Mouse (Mus musculus): ENCODE data around the gene Nudt17. TPM values are rescaled to one million over a fixed set of nuclear protein-coding genes. Genes with fewer than 3 reads are reported as not detected.

Nudt17 gene
- polyA plus RNA-seq, 1 experiment from 2014 or later, result 6.9 TPM

DNA sequence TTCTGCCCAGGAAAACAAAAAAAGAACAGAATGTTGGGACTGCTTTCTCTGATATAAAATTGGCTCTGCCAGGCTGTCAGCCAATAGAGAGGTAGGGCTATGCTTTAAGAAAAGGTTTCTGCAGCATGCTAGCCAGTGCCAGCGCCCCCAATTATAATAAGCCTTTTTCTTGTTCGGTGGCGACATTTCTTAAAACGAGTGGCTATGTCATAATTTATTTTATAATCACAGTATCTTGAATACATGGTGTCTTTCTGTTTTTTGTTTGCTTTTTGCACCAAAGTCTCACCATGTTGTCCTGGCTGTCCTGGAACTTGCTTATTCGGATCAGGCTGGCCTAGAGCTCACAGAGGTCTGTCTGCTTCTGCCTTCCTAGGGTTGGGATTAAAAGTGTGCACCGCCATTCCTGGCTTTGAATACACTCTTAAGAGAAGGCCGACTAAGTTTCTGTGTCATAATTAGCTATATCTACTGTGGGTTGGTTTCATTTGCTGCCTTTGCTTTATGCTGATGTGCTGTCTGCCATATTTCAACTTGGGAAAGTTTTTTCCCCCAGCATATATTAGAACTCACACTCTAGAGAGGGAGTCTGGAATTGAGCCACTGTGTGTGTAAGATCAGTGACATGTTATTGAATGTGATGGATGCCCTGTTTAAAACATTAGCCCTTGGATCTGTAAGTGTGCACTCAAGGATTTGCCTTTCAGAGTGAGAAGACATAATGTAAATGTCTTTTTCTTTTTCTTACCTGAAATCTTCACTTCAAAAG lies 20.5 kb upstream of the Nudt17 start:
- Histone ChIP-seq H3K36me3 (peaks cover under 1% of the 10 kb centered on the region; the same call in 1 of the 2 replicates), H3K4me3 (peak overlapping the region; percentile 87), H3K27ac (replicated peaks) (peak overlapping the region; percentile 79), H3K9me3 (no peaks in the 10 kb centered on the region), H3K9ac (replicated peaks) (peak overlapping the region; percentile 73), H3K4me2 (replicated peaks) (peak overlapping the region; percentile 54), H3K27me3 (no peaks in the 10 kb centered on the region), H3K4me1 (peaks cover 28% of the 10 kb centered on the region)
- no peak for ATAC-seq (replicated peaks)
- 31% methylated on average over 7 of the region's 7 CpGs for WGBS

- ATAC-seq (replicated peaks), result peak; percentile 69
- peaks cover 28% of the 10 kb centered on the region for H3K4me1 ChIP-seq
- H3K27ac ChIP-seq (replicated peaks), result peak overlapping the region; percentile 79
- H3K4me2 ChIP-seq (replicated peaks), result peak overlapping the region; percentile 54
- no peaks in the 10 kb centered on the region for H3K9me3 ChIP-seq
- H3K4me3 ChIP-seq, result peak overlapping the region; percentile 87
- under 1% methylated on average over 42 of the region's 42 CpGs for WGBS
- H3K36me3 ChIP-seq, result peaks cover 3% of the 10 kb centered on the region; the same call in 1 of the 2 replicates
- no peaks in the 10 kb centered on the region for H3K27me3 ChIP-seq
- peak overlapping the region; percentile 73 for H3K9ac ChIP-seq (replicated peaks)
These were observed 19.7 kb upstream of the Nudt17 start for GRCm38 (mm10) chr3:96727828-96728633.

DNA sequence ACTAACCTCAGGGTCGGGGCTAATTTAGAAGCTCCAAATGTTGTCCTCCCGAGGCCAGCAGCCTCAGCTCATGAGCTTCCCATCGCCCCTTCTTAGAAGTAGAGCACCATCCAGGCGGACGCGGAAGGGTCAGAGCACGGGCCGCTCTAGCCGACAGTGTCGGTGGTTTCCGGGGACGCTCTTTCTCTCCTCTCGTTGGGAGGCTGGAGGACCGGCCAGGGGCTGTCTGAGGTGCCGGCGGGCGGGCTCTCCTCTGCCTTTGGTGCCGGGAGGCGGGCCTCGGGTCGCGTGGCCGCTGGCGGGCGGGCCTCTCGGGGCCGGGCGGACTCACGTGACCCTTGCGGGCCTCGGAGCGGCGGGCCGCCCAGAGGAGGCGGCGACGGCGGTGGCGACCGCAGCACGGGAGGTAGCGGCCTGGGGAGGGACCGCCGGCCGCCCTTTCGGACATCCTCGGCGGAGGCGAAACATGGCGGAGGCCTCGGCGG lies 19.0 kb upstream of the Nudt17 start, which contains the start of the genes Polr3c and Rnf115:
Gene Polr3c, minus strand, starts transcription at position 286 of the 485 bp plus-strand sequence.
Gene Rnf115, plus strand, starts transcription at position 322 of the 485 bp plus-strand sequence.
- peaks cover 7% of the 10 kb centered on the region for H3K36me3 ChIP-seq
- ATAC-seq (replicated peaks), result peak; percentile 98
- no peaks in the 10 kb centered on the region for H3K27me3 ChIP-seq
- H3K4me2 ChIP-seq (replicated peaks), result peak within 1 kb of the TSS; percentile 54
- H3K9ac ChIP-seq (replicated peaks), result peak within 1 kb of the TSS; percentile 73
- under 1% methylated on average over 52 of the region's 52 CpGs for WGBS
- peak within 1 kb of the TSS; percentile 87 for H3K4me3 ChIP-seq
- peak within 1 kb of the TSS; percentile 79 for H3K27ac ChIP-seq (replicated peaks)
- no peaks in the 10 kb centered on the region for H3K9me3 ChIP-seq
- H3K4me1 ChIP-seq, result peaks cover 28% of the 10 kb centered on the region

- Histone ChIP-seq H3K27me3 (no peaks in the 10 kb centered on the region), H3K27ac (replicated peaks) (no peak overlapping the region), H3K4me3 (no peak overlapping the region), H3K4me1 (no peaks in the 10 kb centered on the region), H3K36me3 (peaks cover 35% of the 10 kb centered on the region), H3K9ac (replicated peaks) (no peak overlapping the region), H3K4me2 (replicated peaks) (no peak overlapping the region), H3K9me3 (no peaks in the 10 kb centered on the region)
- ATAC-seq (replicated peaks), result no peak
- 35% methylated on average over 14 of the region's 14 CpGs for WGBS
These were observed 10.8 kb upstream of the Nudt17 start for GRCm38 (mm10) chr3:96719173-96719572.

DNA sequence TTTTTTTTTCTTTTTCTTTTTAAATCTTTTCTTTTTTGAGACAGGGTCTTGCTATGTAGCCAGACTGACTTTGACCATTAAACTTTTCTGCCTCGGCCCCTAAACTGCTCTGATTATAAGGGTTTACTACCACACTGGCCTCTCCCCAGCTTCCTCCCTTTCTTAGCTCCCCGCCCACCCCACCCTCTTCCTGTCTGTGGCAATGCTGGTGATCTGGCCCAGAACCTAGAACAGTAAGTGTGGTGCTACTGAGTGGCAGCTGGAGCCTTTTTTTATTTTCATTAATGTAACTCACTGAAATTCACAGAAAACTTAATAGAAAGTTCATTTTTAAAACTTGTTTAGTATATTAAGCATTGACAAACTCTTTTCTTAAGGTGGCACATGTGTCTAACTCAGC lies 7.5 kb upstream of the Nudt17 start:
- Histone ChIP-seq H3K9ac (replicated peaks) (no peak overlapping the region), H3K36me3 (peaks cover 47% of the 10 kb centered on the region), H3K27me3 (no peaks in the 10 kb centered on the region), H3K27ac (replicated peaks) (no peak overlapping the region), H3K4me2 (replicated peaks) (no peak overlapping the region), H3K4me3 (no peak overlapping the region), H3K9me3 (no peaks in the 10 kb centered on the region), H3K4me1 (no peaks in the 10 kb centered on the region)
- WGBS, result 86% methylated on average over 2 of the region's 2 CpGs
- ATAC-seq (replicated peaks), result no peak

DNA sequence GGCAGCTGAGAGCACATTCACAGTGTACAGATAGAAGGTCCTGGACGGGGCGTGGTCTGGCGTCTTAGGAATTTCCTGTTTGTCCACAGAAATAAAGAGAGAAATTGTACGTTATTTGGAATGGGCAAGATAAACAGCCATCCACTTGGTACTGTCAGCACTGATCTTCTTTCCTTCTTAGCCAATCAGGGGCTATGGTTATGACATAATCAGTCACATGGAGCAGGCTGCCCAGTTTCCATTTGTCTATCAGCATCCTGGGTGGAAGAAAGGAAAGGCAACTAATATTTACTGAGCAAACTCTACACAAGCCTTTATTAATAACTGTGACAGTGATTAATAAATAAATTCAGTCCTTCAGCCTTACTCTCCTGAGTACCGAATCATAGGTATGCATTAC lies 5.9 kb upstream of the Nudt17 start:
- Histone ChIP-seq H3K27ac (replicated peaks) (no peak overlapping the region), H3K27me3 (no peaks in the 10 kb centered on the region), H3K4me1 (no peaks in the 10 kb centered on the region), H3K9ac (replicated peaks) (no peak overlapping the region), H3K4me3 (no peak overlapping the region), H3K4me2 (replicated peaks) (no peak overlapping the region), H3K9me3 (no peaks in the 10 kb centered on the region), H3K36me3 (peaks cover 54% of the 10 kb centered on the region)
- 94% methylated on average over 5 of the region's 5 CpGs for WGBS
- no peak for ATAC-seq (replicated peaks)

- ATAC-seq (replicated peaks), result no peak; the same call in 1 of the 2 replicates
- Histone ChIP-seq H3K4me2 (replicated peaks) (peak overlapping the region; percentile 98), H3K9ac (replicated peaks) (peak overlapping the region; percentile 81; the same call in 1 of the 2 replicates), H3K9me3 (no peaks in the 10 kb centered on the region), H3K36me3 (peaks cover 43% of the 10 kb centered on the region), H3K27me3 (no peaks in the 10 kb centered on the region), H3K4me1 (peaks cover 6% of the 10 kb centered on the region; the same call in 1 of the 2 replicates), H3K27ac (replicated peaks) (no peak overlapping the region), H3K4me3 (peak overlapping the region; percentile 60; the same call in 1 of the 2 replicates)
- WGBS, result 51% methylated on average over 2 of the region's 2 CpGs
These were observed 312 bp upstream of the Nudt17 start for GRCm38 (mm10) chr3:96708684-96709064.

DNA sequence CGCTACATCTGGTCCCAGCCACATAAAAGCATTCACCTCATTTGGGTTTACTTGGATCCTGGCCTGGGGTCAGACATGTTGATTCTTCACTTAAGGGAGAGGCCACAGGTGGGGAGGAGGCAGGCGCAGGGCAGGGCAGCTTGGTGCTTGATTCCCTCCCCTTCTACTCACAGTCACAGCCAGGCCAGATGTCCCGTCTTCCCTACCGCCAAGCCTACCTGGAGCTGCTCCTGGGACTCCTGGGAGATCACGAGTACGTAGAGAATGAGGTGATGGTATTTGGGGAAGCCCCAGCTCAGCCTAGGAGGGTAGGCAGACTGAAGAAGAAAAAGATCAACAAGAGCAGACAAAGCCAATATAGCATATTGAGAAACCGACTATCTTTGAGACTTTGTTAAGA lies 1.4 kb downstream of the Nudt17 start:
- no peak for ATAC-seq (replicated peaks)
- H3K4me2 ChIP-seq (replicated peaks), result no peak overlapping the region
- no peaks in the 10 kb centered on the region for H3K9me3 ChIP-seq
- no peaks in the 10 kb centered on the region for H3K27me3 ChIP-seq
- H3K4me3 ChIP-seq, result no peak overlapping the region
- peaks cover 6% of the 10 kb centered on the region; the same call in 1 of the 2 replicates for H3K4me1 ChIP-seq
- H3K36me3 ChIP-seq, result peaks cover 34% of the 10 kb centered on the region
- H3K27ac ChIP-seq (replicated peaks), result no peak overlapping the region
- WGBS, result 80% methylated on average over 7 of the region's 7 CpGs
- no peak overlapping the region for H3K9ac ChIP-seq (replicated peaks)

DNA sequence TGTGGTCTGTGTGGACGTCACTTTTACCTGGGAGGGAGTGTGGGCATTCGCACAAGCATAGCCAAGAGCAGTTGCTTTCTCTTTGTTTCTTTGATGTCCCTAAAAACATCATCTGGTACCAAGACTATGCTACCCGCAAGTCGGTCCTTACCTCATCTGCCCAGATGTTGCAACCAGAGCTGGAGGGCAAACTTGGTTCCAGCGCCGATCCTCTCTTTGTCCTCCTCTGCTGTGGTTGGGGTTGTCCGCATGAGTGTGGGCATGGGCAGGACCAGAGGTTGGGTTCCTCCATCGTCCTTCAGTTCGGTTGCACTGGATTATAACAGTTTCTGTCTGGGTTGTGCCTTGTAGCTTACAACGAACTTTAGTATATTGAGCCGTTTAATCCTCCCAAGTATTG lies 2.1 kb downstream of the Nudt17 start:
- Histone ChIP-seq H3K4me2 (replicated peaks) (no peak overlapping the region), H3K36me3 (peaks cover 27% of the 10 kb centered on the region), H3K27ac (replicated peaks) (no peak overlapping the region), H3K9me3 (no peaks in the 10 kb centered on the region), H3K4me3 (no peak overlapping the region), H3K4me1 (peaks cover 6% of the 10 kb centered on the region; the same call in 1 of the 2 replicates), H3K27me3 (no peaks in the 10 kb centered on the region), H3K9ac (replicated peaks) (no peak overlapping the region)
- no peak for ATAC-seq (replicated peaks)
- 90% methylated on average over 11 of the region's 11 CpGs for WGBS

DNA sequence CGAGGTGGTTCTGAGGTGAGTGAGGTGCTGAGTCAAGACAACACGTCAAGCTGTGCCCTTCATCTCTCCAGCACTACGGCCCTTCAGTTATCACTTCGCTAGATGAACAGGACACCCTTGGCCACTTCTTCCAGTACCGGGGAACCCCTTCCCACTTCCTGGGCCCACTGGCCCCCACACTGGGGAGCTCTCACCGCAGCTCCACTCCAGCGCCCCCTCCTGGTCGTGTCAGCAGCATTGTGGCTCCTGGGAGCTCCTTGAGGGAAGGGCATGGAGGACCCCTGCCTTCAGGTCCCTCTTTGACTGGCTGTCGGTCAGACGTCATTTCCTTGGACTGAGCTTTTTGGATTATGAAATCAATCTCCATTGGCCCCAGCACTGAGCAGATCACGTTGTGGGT lies 3.6 kb downstream of the Nudt17 start:
- WGBS, result 64% methylated on average over 11 of the region's 11 CpGs
- Histone ChIP-seq H3K4me2 (replicated peaks) (no peak overlapping the region), H3K27ac (replicated peaks) (no peak overlapping the region), H3K4me3 (no peak overlapping the region), H3K4me1 (peaks cover 6% of the 10 kb centered on the region; the same call in 1 of the 2 replicates), H3K27me3 (no peaks in the 10 kb centered on the region), H3K9me3 (no peaks in the 10 kb centered on the region), H3K36me3 (peaks cover 16% of the 10 kb centered on the region), H3K9ac (replicated peaks) (no peak overlapping the region)
- no peak for ATAC-seq (replicated peaks)

GRCm38 (mm10) chr3:96701003-96701402 lies 7.4 kb downstream of the Nudt17 start:
- H3K27ac ChIP-seq (replicated peaks), result no peak overlapping the region
- ATAC-seq (replicated peaks), result no peak
- H3K9ac ChIP-seq (replicated peaks), result no peak overlapping the region
- H3K27me3 ChIP-seq, result no peaks in the 10 kb centered on the region
- H3K4me1 ChIP-seq, result peaks cover 9% of the 10 kb centered on the region
- 81% methylated on average over 4 of the region's 4 CpGs for WGBS
- no peak overlapping the region for H3K4me2 ChIP-seq (replicated peaks)
- H3K4me3 ChIP-seq, result no peak overlapping the region
- peaks cover 16% of the 10 kb centered on the region for H3K36me3 ChIP-seq
- no peaks in the 10 kb centered on the region for H3K9me3 ChIP-seq

DNA sequence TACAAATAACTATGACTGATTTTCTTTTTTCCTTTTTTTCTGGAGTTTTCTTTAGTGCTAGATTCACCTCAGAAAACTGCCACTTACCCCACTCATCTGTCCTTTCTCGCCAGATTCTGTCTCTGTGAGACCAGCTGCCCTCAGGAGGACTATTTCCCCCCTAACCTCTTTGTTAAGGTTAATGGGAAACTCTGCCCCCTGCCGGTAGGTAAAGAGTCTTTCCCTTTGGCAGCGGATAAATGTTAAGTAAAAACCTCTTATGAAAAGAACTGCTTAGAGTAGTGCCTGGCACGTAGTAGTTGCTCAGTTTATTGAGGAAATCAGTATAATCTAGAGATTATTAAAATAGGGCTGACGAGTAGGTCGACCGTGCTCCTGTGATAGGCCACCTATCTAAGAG lies 8.0 kb downstream of the Nudt17 start:
- ATAC-seq (replicated peaks), result no peak
- no peaks in the 10 kb centered on the region for H3K27me3 ChIP-seq
- H3K9ac ChIP-seq (replicated peaks), result no peak overlapping the region
- H3K27ac ChIP-seq (replicated peaks), result no peak overlapping the region
- no peaks in the 10 kb centered on the region for H3K9me3 ChIP-seq
- no peak overlapping the region for H3K4me3 ChIP-seq
- no peak overlapping the region for H3K4me2 ChIP-seq (replicated peaks)
- H3K4me1 ChIP-seq, result peaks cover 11% of the 10 kb centered on the region
- 46% methylated on average over 7 of the region's 7 CpGs for WGBS
- H3K36me3 ChIP-seq, result peaks cover 16% of the 10 kb centered on the region
